Mouse (Mus musculus): ENCODE results near the gene Mlip. TPM values are rescaled to one million over a fixed set of nuclear protein-coding genes. Genes with fewer than 3 reads are reported as not detected.

Mlip gene
- polyA plus RNA-seq, 1 experiment from 2014 or later = 0.23 TPM

Other genes with a start within 250 kb of the Mlip start
- 12.5 and 13.0 TPM in 2 replicates for gene Lrrc1, start 191.9 kb upstream of the Mlip start, polyA plus RNA-seq (2015; fragmentation: Nextera tagmentation; extraction: Ambion mirVana)